In the genomic region with DNA sequence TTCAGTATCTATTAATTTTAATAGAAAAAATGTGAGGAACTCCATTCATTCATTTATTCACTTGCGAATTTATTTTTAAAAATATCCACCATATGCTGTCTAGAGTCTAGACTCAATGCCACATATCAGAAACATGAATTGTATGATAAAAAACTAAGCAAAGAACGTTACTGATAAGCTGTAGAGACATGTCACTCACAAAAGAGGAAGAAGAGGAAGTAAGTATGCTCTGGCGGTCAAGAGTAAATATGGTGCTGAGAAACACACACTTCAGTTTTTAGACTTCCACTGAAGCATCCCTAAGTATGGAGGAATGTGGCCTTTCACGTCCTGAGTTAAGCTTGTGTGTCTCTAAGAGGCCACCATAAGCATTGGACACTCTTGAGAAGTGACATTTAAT, we compare ENCODE assay signal across 11 mouse cellular contexts.
"Had no signal": no experiment of that assay in that cellular context is flagged by ENCODE, and none has a peak within 500 bp of the region (broad histone marks: within the 10 kb centered on the region; RNA-seq: fewer than 3 reads in every experiment).

No protein-coding gene starts in this region.

- H3K36me3 ChIP-seq: kidney, embryonic 15.5 days; liver, embryonic 13.5 days had no signal

- H3K27me3 ChIP-seq: kidney, embryonic 15.5 days; liver, embryonic 13.5 days had no signal

- DNase-seq: kidney, adult 11 months; kidney, adult 8-10 months; kidney, postnatal 10 days; kidney, postnatal 36 days; layer of hippocampus, postnatal 36 days; liver, embryonic 13.5 days; lung, adult 2 months; lung, postnatal 14 days; midbrain, embryonic 14.5 days; thymus, postnatal 25 days had no signal
